Mouse (Mus musculus): ENCODE data around the gene Ccm2. TPM values are rescaled to one million over a fixed set of nuclear protein-coding genes. Genes with fewer than 3 reads are reported as not detected.

Gene Ccm2
- polyA plus RNA-seq, 1 experiment: 450 TPM

DNA sequence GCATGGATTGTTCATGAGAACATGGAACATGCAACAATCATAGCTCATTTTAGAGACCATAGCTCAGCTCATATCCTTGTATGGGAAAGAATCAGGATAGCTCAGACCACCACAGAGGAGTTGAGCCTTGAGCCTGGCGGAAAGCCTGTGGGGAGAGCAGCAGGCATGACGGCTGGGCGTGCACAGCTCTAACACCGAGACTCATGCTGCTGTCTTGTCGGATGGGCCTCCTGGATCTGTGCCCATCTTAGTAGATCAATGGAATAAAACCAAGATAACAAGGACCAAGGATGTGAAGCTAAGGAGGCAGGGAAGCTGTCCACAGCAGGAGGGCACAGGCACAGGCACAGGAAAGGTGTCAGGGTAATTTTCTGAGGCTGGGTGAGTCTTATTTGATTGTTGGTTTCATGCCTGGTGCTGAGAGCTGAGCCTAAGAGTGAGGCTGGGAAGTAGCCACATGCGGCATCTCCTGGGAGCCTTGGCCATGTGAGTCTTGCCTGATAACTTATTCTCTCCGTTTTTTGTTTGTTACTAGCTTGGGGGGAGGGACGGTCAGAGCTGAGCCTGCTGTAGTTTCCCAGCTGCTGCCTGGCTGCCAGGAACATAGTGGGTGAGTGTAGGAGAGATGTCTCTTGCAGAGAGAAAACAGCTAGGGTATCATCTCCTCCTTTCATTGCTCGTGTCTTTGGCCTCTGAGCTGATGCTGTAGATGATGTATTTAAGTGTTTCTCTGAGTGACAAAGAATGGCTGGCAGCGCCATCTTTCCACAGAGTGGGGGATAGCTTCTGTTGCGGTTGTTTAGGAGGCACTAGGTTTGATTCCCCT lies 22.1 kb downstream of the Ccm2 start:
- 79% methylated on average over 11 of the region's 11 CpGs for WGBS
- Histone ChIP-seq H3K36me3 (ENCODE audit: control insufficient read depth, insufficient read depth, low read length) (peaks cover 59% of the 10 kb centered on the region), H3K4me1 (replicated peaks; ENCODE audit: control insufficient read depth, insufficient read depth, low read length) (peaks cover 31% of the 10 kb centered on the region), H3K27ac (ENCODE audit: control insufficient read depth, insufficient read depth, low read length) (no peak overlapping the region), H3K4me3 (ENCODE audit: control insufficient read depth, insufficient read depth, low read length) (no peak overlapping the region), H3K27me3 (ENCODE audit: control insufficient read depth, insufficient read depth, low read length) (no peaks in the 10 kb centered on the region)
- TF ChIP-seq POLR2A (IDR thresholded peaks at IDR 0.05; ENCODE audit: control insufficient read depth, extremely low read depth, insufficient read depth, low read length, poor library complexity) (no peak), CTCF (IDR thresholded peaks at IDR 0.05; ENCODE audit: borderline replicate concordance, control insufficient read depth, extremely low read depth, insufficient read depth, low read length, poor library complexity) (no peak)
- DNase-seq: no peak

DNA sequence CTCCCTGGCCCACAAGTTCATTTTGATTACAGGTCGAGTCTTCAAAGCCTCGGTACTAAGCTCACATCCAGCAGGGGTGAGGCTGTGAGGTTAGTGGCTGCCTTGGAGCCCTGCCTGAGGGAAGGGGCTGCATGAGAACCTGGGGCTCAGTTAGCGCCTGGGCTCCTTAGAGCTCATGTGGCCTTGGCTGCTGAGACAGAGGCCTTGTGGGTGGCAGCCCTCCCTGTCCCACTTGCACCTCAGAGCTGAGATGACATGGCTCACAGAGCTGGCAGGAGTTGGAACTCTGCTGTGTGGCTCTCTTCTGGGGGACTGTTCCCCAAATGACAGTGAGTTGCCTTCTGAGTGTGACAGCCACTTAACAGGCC lies 22.7 kb downstream of the Ccm2 start:
- Histone ChIP-seq H3K4me3 (ENCODE audit: control insufficient read depth, insufficient read depth, low read length) (no peak overlapping the region), H3K36me3 (ENCODE audit: control insufficient read depth, insufficient read depth, low read length) (peaks cover 57% of the 10 kb centered on the region), H3K27ac (ENCODE audit: control insufficient read depth, insufficient read depth, low read length) (no peak overlapping the region), H3K27me3 (ENCODE audit: control insufficient read depth, insufficient read depth, low read length) (no peaks in the 10 kb centered on the region), H3K4me1 (replicated peaks; ENCODE audit: control insufficient read depth, insufficient read depth, low read length) (peaks cover 27% of the 10 kb centered on the region)
- DNase-seq: no peak
- 37% methylated on average over 3 of the region's 3 CpGs for WGBS
- no peak for TF ChIP-seq POLR2A (IDR thresholded peaks at IDR 0.05; ENCODE audit: control insufficient read depth, extremely low read depth, insufficient read depth, low read length, poor library complexity)
- TF ChIP-seq CTCF (IDR thresholded peaks at IDR 0.05; ENCODE audit: borderline replicate concordance, control insufficient read depth, extremely low read depth, insufficient read depth, low read length, poor library complexity): no peak

DNA sequence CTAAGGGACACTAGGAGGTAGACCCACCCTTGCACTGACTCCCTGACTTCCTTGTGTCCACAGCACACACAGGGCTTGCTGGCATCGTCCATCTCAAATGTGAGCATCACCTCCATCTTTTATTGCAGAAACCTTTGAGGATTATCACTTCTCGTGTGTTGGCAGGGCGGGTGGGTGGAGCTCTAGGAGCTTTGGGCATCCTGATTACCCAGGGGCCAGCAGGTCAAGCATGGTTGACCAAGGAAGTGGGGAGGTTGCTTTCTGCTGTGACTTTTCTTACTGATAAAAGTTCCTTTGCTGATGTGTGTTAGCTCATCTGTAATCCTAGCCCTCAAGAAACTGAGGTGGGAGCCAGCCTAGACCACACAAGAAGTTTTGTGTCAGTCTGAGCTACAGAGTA lies 29.5 kb downstream of the Ccm2 start:
- Histone ChIP-seq H3K27ac (ENCODE audit: control insufficient read depth, insufficient read depth, low read length) (no peak overlapping the region), H3K27me3 (ENCODE audit: control insufficient read depth, insufficient read depth, low read length) (no peaks in the 10 kb centered on the region), H3K36me3 (ENCODE audit: control insufficient read depth, insufficient read depth, low read length) (peaks cover 84% of the 10 kb centered on the region), H3K4me3 (ENCODE audit: control insufficient read depth, insufficient read depth, low read length) (no peak overlapping the region), H3K4me1 (replicated peaks; ENCODE audit: control insufficient read depth, insufficient read depth, low read length) (no peaks in the 10 kb centered on the region)
- no peak for DNase-seq
- 90% methylated on average over 3 of the region's 3 CpGs for WGBS
- TF ChIP-seq CTCF (IDR thresholded peaks at IDR 0.05; ENCODE audit: borderline replicate concordance, control insufficient read depth, extremely low read depth, insufficient read depth, low read length, poor library complexity) (no peak), POLR2A (IDR thresholded peaks at IDR 0.05; ENCODE audit: control insufficient read depth, extremely low read depth, insufficient read depth, low read length, poor library complexity) (no peak)

DNA sequence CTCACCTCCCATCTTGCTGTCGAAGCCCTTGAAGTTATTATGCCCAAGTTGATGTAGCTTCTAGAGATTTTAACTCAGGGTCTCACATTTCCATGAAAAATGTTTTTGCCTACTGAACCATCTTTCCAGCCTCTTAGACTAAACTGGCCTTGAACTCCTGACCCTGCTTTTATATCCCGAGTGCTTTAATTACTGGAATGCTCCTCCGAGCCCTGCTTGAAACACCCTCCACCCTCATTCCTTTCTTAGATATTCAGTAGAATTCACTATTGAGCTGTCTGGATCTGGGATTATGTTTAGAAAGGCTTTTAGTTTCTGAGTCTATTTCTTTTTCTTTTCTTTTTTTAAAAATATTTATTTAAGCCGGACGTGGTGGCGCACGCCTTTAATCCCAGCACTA lies 32.7 kb downstream of the Ccm2 start:
- TF ChIP-seq CTCF (IDR thresholded peaks at IDR 0.05; ENCODE audit: borderline replicate concordance, control insufficient read depth, extremely low read depth, insufficient read depth, low read length, poor library complexity) (no peak), POLR2A (IDR thresholded peaks at IDR 0.05; ENCODE audit: control insufficient read depth, extremely low read depth, insufficient read depth, low read length, poor library complexity) (no peak)

DNA sequence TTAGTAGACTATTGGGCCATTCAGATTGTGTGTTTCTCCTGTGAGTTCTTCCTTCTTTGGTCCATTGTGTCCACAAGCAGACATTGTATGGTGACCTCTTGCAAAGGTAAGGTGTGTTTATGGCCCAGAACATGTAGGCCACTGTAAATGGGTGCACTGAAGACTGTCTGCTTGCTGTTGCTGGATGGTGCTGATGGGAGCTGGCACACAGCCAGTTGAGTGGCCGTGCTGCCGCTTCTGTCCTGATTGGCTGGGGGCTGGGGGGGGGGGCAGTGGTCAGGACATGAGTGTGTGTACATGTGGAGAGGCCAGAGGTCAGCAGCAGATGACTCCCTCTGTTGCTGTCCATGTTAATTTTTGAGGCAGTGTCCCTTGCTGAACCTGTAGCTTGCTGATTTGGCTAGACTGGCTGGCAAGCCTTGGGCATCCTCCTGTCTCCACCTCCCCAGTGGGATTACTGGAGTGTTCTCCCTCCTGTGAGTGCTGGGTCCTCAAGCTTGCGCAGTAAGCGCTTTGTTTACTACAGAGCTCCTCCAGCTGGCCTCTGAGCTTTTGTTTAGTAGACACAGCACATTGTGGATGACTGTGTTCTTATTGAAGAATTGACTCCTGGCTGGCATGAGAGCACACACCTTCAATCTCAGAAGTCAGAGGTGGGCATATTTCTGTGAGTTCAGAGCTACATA lies 33.5 kb downstream of the Ccm2 start:
- no peak for DNase-seq
- Histone ChIP-seq H3K36me3 (ENCODE audit: control insufficient read depth, insufficient read depth, low read length) (peaks cover 79% of the 10 kb centered on the region), H3K27ac (ENCODE audit: control insufficient read depth, insufficient read depth, low read length) (no peak overlapping the region), H3K4me1 (replicated peaks; ENCODE audit: control insufficient read depth, insufficient read depth, low read length) (no peaks in the 10 kb centered on the region), H3K4me3 (ENCODE audit: control insufficient read depth, insufficient read depth, low read length) (no peak overlapping the region), H3K27me3 (ENCODE audit: control insufficient read depth, insufficient read depth, low read length) (no peaks in the 10 kb centered on the region)
- WGBS: 97% methylated on average over 4 of the region's 4 CpGs
- TF ChIP-seq POLR2A (IDR thresholded peaks at IDR 0.05; ENCODE audit: control insufficient read depth, extremely low read depth, insufficient read depth, low read length, poor library complexity) (no peak), CTCF (IDR thresholded peaks at IDR 0.05; ENCODE audit: borderline replicate concordance, control insufficient read depth, extremely low read depth, insufficient read depth, low read length, poor library complexity) (no peak)

More for the DNA sequence above, 32.7 kb downstream of the Ccm2 start:
- no peaks in the 10 kb centered on the region for H3K4me1 ChIP-seq (replicated peaks; ENCODE audit: control insufficient read depth, insufficient read depth, low read length)
- no peak overlapping the region for H3K4me3 ChIP-seq (ENCODE audit: control insufficient read depth, insufficient read depth, low read length)
- WGBS: 97% methylated on average over 7 of the region's 7 CpGs
- no peak for DNase-seq
- no peaks in the 10 kb centered on the region for H3K27me3 ChIP-seq (ENCODE audit: control insufficient read depth, insufficient read depth, low read length)
- peaks cover 78% of the 10 kb centered on the region for H3K36me3 ChIP-seq (ENCODE audit: control insufficient read depth, insufficient read depth, low read length)
- H3K27ac ChIP-seq (ENCODE audit: control insufficient read depth, insufficient read depth, low read length): no peak overlapping the region

DNA sequence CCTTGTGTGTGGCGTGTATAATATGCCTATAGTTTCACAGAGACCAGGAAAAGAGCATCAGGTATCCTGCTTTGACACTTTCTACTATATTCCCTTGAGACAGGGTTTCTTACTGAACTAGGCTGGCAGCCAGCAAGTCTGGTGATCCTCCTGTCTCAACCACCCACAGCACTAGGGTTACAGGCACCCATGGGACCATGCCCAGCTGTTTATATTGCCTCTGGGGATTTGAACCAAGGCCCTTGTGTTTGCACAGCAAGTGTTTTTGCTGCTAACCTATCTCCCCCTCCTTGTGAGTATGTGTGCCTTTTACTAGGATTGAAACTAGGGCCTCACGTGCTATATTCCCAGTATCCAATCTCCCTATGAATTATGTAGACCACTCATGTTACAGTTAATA lies 34.9 kb downstream of the Ccm2 start:
- no peak overlapping the region for H3K27ac ChIP-seq (ENCODE audit: control insufficient read depth, insufficient read depth, low read length)
- TF ChIP-seq CTCF (IDR thresholded peaks at IDR 0.05; ENCODE audit: borderline replicate concordance, control insufficient read depth, extremely low read depth, insufficient read depth, low read length, poor library complexity): no peak
- TF ChIP-seq POLR2A (IDR thresholded peaks at IDR 0.05; ENCODE audit: control insufficient read depth, extremely low read depth, insufficient read depth, low read length, poor library complexity): no peak
- H3K4me3 ChIP-seq (ENCODE audit: control insufficient read depth, insufficient read depth, low read length): no peak overlapping the region
- 94% methylated on average over 2 of the region's 2 CpGs for WGBS
- H3K36me3 ChIP-seq (ENCODE audit: control insufficient read depth, insufficient read depth, low read length): peaks cover 79% of the 10 kb centered on the region
- DNase-seq: no peak
- H3K4me1 ChIP-seq (replicated peaks; ENCODE audit: control insufficient read depth, insufficient read depth, low read length): peaks cover 5% of the 10 kb centered on the region
- no peaks in the 10 kb centered on the region for H3K27me3 ChIP-seq (ENCODE audit: control insufficient read depth, insufficient read depth, low read length)
